Mouse (Mus musculus): ENCODE results near the gene Atp7b. TPM values are rescaled to one million over a fixed set of nuclear protein-coding genes. Genes with fewer than 3 reads are reported as not detected.

Atp7b gene
- total RNA-seq, 2 experiments from 2014 or later: 0.06 TPM; not detected in 1

GRCm38 (mm10) chr8:22047699-22048464 is 12.2 kb downstream of the Atp7b start:
- Histone ChIP-seq H3K4me3 (no peak overlapping the region), H3K27ac (no peak overlapping the region)
- peak; percentile 34 for DNase-seq
- intact Hi-C loops (cut with DNase I): no loop called here
- TF ChIP-seq CTCF (IDR thresholded peaks at IDR 0.05): peak; percentile 57

DNA sequence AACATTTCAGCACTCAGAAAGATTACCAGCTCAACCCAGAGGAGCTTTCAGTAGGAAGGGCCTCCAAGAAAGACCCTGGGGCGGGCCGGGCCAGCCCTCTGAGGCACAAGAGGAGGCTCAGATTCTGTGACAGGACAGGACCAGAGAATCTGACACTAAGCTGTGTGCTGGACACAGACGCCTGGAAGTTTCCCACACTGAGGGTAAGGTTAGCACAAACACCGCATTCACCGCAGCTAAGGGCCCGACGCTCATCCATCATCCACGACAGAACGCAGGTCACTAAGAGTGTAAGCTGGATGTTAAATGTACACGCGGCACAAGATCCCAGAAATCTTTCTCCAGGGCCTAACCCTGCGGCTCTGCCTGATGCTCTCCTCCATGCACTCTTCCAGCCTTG is 16.4 kb downstream of the Atp7b start:
- Histone ChIP-seq H3K27ac (no peak overlapping the region), H3K4me3 (no peak overlapping the region)
- no peak for DNase-seq
- intact Hi-C loops (cut with DNase I): no loop called here
- no peak for TF ChIP-seq CTCF (IDR thresholded peaks at IDR 0.05)

DNA sequence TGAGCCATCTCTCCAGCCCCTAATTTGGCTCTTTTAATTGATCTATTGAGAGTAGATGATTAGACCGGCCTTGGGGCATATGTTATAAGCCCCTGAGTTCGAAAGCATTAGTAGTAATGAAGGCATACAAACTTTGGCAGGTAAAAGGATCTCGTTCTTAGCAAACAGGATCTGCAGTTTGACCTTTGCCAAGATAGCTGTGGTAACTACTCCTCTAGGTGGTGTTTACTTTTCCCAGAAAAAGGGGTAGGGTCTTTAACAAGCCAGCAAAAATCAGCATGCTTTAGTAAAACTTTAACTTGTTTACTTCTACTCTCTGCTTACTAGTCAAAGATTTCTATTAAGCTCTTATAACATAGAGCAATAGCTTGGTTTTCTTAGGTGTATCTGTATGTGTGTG is 17.6 kb downstream of the Atp7b start:
- Histone ChIP-seq H3K4me3 (no peak overlapping the region), H3K27ac (no peak overlapping the region)
- no peak for TF ChIP-seq CTCF (IDR thresholded peaks at IDR 0.05)
- DNase-seq: no peak
- intact Hi-C loops (cut with DNase I): no loop called here

DNA sequence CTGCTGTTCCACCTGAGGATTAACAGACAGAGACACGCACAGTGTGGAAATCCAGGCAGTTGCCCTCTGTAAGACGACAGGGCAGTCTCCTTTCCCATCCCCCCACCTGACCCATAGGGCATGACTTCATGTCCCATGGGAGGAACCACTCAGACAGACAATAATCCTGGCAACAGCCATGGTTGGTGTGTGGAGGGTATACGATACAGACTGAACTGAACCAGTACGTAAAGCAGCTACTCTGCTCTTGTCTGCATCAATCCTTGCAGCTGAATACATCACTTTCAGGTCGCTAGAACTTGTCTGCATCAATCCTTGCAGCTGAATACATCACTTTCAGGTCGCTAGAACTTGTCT is 20.0 kb downstream of the Atp7b start:
- H3K4me3 ChIP-seq: no peak overlapping the region
- intact Hi-C loops (cut with DNase I): no loop called here
- no peak for DNase-seq
- TF ChIP-seq CTCF (IDR thresholded peaks at IDR 0.05): no peak
- H3K27ac ChIP-seq: no peak overlapping the region

DNA sequence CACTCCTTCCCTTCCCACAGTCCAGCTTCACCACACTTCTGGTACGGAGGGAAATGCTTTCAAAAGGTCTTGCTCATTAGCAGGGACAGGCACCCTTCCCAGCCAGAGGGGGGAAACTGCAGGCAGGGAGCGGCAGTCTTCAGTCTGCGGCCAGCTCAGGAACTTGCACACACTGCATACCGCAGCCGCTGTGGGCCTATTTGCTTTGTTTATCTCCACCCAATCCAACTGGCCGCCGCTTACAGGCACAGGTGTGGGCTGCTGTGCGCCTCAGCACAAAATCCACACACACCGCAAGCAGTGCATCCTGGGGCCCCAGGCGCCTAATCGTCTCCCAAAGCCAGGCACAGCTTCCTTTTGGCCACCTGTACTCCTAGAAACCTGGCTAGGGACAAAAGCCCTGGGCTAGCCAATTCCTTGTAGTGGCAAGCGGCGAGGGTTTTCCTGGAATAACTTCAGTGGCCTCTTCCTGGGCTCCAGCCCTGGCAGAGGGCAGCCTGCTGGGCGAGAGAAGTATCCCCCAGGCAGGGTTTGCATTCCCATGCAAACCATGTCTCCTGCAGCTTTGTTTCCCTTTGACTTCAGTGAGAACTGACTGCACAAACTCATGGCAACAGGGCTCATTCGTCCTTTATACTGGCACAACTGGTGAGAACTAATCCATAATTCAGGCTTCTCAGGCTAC is 20.5 kb downstream of the Atp7b start:
- no peak for DNase-seq
- intact Hi-C loops (cut with DNase I): no loop called here
- Histone ChIP-seq H3K4me3 (no peak overlapping the region), H3K27ac (no peak overlapping the region)
- TF ChIP-seq CTCF (IDR thresholded peaks at IDR 0.05): no peak

- H3K27ac ChIP-seq: no peak overlapping the region
- intact Hi-C loops (cut with DNase I): no loop called here
- no peak overlapping the region for H3K4me3 ChIP-seq
- DNase-seq: no peak
- TF ChIP-seq CTCF (IDR thresholded peaks at IDR 0.05): no peak
Measured at GRCm38 (mm10) chr8:22037022-22037421, 23.1 kb downstream of the Atp7b start.

DNA sequence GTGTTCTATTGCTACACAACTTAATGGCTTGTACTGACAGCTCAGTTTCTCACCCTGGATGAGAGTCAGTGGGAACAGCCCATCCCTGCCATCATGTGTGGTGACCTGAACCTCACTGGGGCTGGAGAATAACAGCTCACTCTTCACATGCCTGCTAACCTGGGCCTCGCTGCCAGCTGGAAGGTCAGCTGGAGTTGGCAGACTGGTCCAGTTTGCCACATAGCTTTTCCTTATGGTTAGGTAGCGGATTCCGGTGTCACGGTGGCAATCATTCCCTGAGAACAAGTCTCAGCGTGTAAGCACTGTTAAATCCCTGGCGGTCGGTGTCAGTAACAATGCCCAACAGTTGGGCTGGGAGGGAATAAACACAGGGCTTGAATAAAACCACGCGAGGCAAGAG is 24.0 kb downstream of the Atp7b start:
- TF ChIP-seq CTCF (IDR thresholded peaks at IDR 0.05): no peak
- Histone ChIP-seq H3K27ac (no peak overlapping the region), H3K4me3 (no peak overlapping the region)
- intact Hi-C loops (cut with DNase I): no loop called here
- DNase-seq: no peak

DNA sequence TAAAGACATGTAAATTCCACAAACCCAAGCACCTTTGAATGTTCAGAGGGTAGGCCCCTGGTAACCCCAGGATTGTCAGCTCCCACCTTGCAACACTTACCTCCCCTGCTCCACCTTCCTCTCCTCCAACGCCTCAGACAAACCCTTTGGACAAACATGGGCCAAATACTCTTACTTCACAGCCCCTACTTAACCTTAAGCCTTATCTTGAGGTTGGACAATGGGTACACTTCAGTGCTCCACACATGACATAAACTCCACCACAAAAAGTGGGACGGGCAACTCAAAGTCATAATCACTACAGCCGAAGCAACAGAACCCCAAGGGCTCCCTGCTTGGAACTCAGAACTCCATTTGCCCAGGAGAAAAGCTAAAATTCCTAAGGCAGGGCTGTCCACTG is 29.1 kb downstream of the Atp7b start:
- H3K4me3 ChIP-seq: no peak overlapping the region
- intact Hi-C loops (cut with DNase I): no loop called here
- H3K27ac ChIP-seq: no peak overlapping the region
- no peak for TF ChIP-seq CTCF (IDR thresholded peaks at IDR 0.05)
- DNase-seq: no peak

DNA sequence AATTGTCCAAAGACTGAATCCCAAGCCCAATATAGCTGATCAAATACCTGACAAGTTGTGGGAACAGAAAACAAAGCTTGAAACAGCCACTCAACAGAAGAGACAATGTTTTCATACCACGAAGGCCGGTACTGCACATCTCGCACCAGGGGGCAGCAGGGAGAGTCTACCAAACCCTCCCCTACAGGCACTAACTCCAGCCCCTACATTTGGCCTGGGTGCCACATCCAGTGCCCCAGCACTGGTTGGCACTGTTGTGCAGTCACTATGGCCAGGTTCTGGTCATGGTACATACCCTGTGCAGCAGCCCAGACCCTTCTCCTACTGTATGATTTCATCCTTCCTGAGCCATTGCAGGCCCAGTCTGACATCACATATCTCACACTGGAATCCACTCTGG is 31.1 kb downstream of the Atp7b start:
- peak; percentile 13; the same call in 1 of the 2 replicates for TF ChIP-seq CTCF (IDR thresholded peaks at IDR 0.05)
- no peak for DNase-seq
- H3K27ac ChIP-seq: no peak overlapping the region
- intact Hi-C loops (cut with DNase I): no loop called here
- H3K4me3 ChIP-seq: no peak overlapping the region

DNA sequence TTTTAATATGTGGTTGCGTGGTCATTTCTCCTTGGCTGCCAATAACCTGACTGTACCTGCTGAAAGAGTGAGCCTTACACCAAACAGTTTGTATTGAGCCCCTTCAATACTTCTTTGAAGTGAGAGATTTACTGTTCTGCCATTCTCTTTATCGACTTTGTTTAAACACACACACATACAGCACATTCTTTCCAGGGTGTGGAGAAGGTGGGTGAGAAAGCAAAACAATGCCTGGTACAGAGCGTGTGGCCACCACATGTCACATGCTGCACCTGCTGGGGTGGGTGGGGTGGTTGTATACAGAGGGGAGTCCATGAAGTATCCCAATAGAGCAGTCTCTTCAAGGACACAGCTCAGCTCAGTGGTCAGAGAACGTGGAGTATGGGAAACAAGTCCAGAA is 34.9 kb downstream of the Atp7b start:
- DNase-seq: no peak
- H3K27ac ChIP-seq: no peak overlapping the region
- H3K4me3 ChIP-seq: no peak overlapping the region
- intact Hi-C loops (cut with DNase I): no loop called here
- no peak for TF ChIP-seq CTCF (IDR thresholded peaks at IDR 0.05)

- no peak for DNase-seq
- H3K27ac ChIP-seq: no peak overlapping the region
- TF ChIP-seq CTCF (IDR thresholded peaks at IDR 0.05): no peak
- intact Hi-C loops (cut with DNase I): no loop called here
- no peak overlapping the region for H3K4me3 ChIP-seq
Measured at GRCm38 (mm10) chr8:22022244-22022643, 37.9 kb downstream of the Atp7b start.

DNA sequence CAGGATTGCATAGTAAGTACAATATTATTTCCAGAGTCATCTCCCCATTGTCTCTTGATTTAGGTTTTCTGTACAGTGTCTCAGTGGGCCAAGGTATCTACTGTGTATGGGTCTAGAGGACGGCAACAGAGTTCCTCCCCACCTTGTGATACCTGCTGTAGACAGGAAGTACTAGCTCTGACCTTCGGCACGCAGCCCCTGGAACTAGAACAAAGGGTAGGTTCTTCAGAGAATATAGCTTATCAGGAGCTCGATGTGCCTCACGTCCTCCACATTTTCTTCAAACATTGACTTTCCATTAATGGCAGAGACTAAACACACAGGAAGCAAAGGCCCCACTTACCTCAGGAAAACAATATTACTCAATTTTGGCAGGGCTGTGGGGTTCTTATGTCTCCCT is 40.6 kb downstream of the Atp7b start:
- intact Hi-C loops (cut with DNase I): no loop called here
- no peak for DNase-seq
- Histone ChIP-seq H3K27ac (no peak overlapping the region), H3K4me3 (no peak overlapping the region)
- TF ChIP-seq CTCF (IDR thresholded peaks at IDR 0.05): no peak

GRCm38 (mm10) chr8:22017731-22018130 is 42.4 kb downstream of the Atp7b start:
- Histone ChIP-seq H3K27ac (no peak overlapping the region), H3K4me3 (no peak overlapping the region)
- DNase-seq: no peak
- no peak for TF ChIP-seq CTCF (IDR thresholded peaks at IDR 0.05)
- intact Hi-C loops (cut with DNase I): no loop called here

All from gastrocnemius, adult 2 months (tissue).